Mouse (Mus musculus): Measurements from ENCODE around the gene Mctp2. TPM values are rescaled to one million over a fixed set of nuclear protein-coding genes. Genes with fewer than 3 reads are reported as not detected.

Gene Mctp2
- 4.0 and 4.1 TPM in 2 replicates for polyA plus RNA-seq (2015; fragmentation: Nextera tagmentation; extraction: Ambion mirVana)

- peak; percentile 94 for ATAC-seq (replicated peaks; ENCODE audit: low FRiP score, low read depth)
- peak; percentile 76 for DNase-seq (ENCODE audit: low spot score)
- Histone ChIP-seq H3K4me3 (replicated peaks; ENCODE audit: low read depth, low read length) (peak within 1 kb of the TSS; percentile 62), H3K4me1 (replicated peaks; ENCODE audit: insufficient read depth, low read length) (no peaks in the 10 kb centered on the region), H3K4me2 (ENCODE audit: low read length) (peak within 1 kb of the TSS; percentile 96), H3K36me3 (ENCODE audit: insufficient read depth, low read length) (no peaks in the 10 kb centered on the region), H3K9me3 (replicated peaks; ENCODE audit: low read length) (no peaks in the 10 kb centered on the region), H3K27ac (no peak within 1 kb of the TSS), H3K27me3 (ENCODE audit: insufficient read depth, low read length) (no peaks in the 10 kb centered on the region), H3K9ac (ENCODE audit: low read depth, low read length) (peak within 1 kb of the TSS; percentile 60)
- WGBS, result under 1% methylated on average over 28 of the region's 28 CpGs
- no peak for TF ChIP-seq CTCF (IDR thresholded peaks at IDR 0.05; ENCODE audit: low read depth)
Observed at GRCm38 (mm10) chr7:72306382-72306841, at the start of gene Mctp2. Gene Mctp2 (minus strand): TSS chr7:72306608.

- H3K36me3 ChIP-seq (ENCODE audit: insufficient read depth, low read length), result no peaks in the 10 kb centered on the region
- no peak for TF ChIP-seq CTCF (IDR thresholded peaks at IDR 0.05; ENCODE audit: low read depth)
- no peak overlapping the region for H3K27ac ChIP-seq
- no peaks in the 10 kb centered on the region for H3K27me3 ChIP-seq (ENCODE audit: insufficient read depth, low read length)
- ATAC-seq (replicated peaks; ENCODE audit: low FRiP score, low read depth) (no peak), DNase-seq (ENCODE audit: low spot score) (no peak)
- no peaks in the 10 kb centered on the region for H3K4me1 ChIP-seq (replicated peaks; ENCODE audit: insufficient read depth, low read length)
- no peaks in the 10 kb centered on the region for H3K9me3 ChIP-seq (replicated peaks; ENCODE audit: low read length)
- H3K9ac ChIP-seq (ENCODE audit: low read depth, low read length), result no peak overlapping the region
- no peak overlapping the region for H3K4me3 ChIP-seq (replicated peaks; ENCODE audit: low read depth, low read length)
- no peak overlapping the region for H3K4me2 ChIP-seq (ENCODE audit: low read length)
Observed at GRCm38 (mm10) chr7:72345901-72346300, 39.5 kb upstream of the Mctp2 start.

- no peak for ATAC-seq (replicated peaks; ENCODE audit: low FRiP score, low read depth)
- no peak for DNase-seq (ENCODE audit: low spot score)
- Histone ChIP-seq H3K9me3 (replicated peaks; ENCODE audit: low read length) (no peaks in the 10 kb centered on the region), H3K27me3 (ENCODE audit: insufficient read depth, low read length) (no peaks in the 10 kb centered on the region), H3K27ac (no peak overlapping the region), H3K9ac (ENCODE audit: low read depth, low read length) (no peak overlapping the region), H3K4me1 (replicated peaks; ENCODE audit: insufficient read depth, low read length) (no peaks in the 10 kb centered on the region), H3K36me3 (ENCODE audit: insufficient read depth, low read length) (no peaks in the 10 kb centered on the region), H3K4me3 (replicated peaks; ENCODE audit: low read depth, low read length) (no peak overlapping the region), H3K4me2 (ENCODE audit: low read length) (no peak overlapping the region)
- peak; percentile 38; the same call in 1 of the 2 replicates for TF ChIP-seq CTCF (IDR thresholded peaks at IDR 0.05; ENCODE audit: low read depth)
- WGBS, result 68% methylated on average over 2 of the region's 2 CpGs
Observed at GRCm38 (mm10) chr7:72343751-72344150, 37.3 kb upstream of the Mctp2 start.

GRCm38 (mm10) chr7:72342822-72343221, 36.4 kb upstream of the Mctp2 start:
- no peaks in the 10 kb centered on the region for H3K27me3 ChIP-seq (ENCODE audit: insufficient read depth, low read length)
- no peaks in the 10 kb centered on the region for H3K4me1 ChIP-seq (replicated peaks; ENCODE audit: insufficient read depth, low read length)
- 72% methylated on average over 2 of the region's 2 CpGs for WGBS
- TF ChIP-seq CTCF (IDR thresholded peaks at IDR 0.05; ENCODE audit: low read depth), result peak; percentile 25; the same call in 1 of the 2 replicates
- no peak overlapping the region for H3K9ac ChIP-seq (ENCODE audit: low read depth, low read length)
- no peak overlapping the region for H3K27ac ChIP-seq
- no peaks in the 10 kb centered on the region for H3K36me3 ChIP-seq (ENCODE audit: insufficient read depth, low read length)
- H3K4me3 ChIP-seq (replicated peaks; ENCODE audit: low read depth, low read length), result no peak overlapping the region
- ATAC-seq (replicated peaks; ENCODE audit: low FRiP score, low read depth) (no peak), DNase-seq (ENCODE audit: low spot score) (no peak)
- no peak overlapping the region for H3K4me2 ChIP-seq (ENCODE audit: low read length)
- H3K9me3 ChIP-seq (replicated peaks; ENCODE audit: low read length), result no peaks in the 10 kb centered on the region

GRCm38 (mm10) chr7:72325961-72326360, 19.6 kb upstream of the Mctp2 start:
- H3K27ac ChIP-seq, result no peak overlapping the region
- H3K36me3 ChIP-seq (ENCODE audit: insufficient read depth, low read length), result no peaks in the 10 kb centered on the region
- ATAC-seq (replicated peaks; ENCODE audit: low FRiP score, low read depth) (no peak), DNase-seq (ENCODE audit: low spot score) (no peak)
- no peaks in the 10 kb centered on the region for H3K9me3 ChIP-seq (replicated peaks; ENCODE audit: low read length)
- no peak overlapping the region for H3K4me3 ChIP-seq (replicated peaks; ENCODE audit: low read depth, low read length)
- 67% methylated on average over 5 of the region's 5 CpGs for WGBS
- no peak for TF ChIP-seq CTCF (IDR thresholded peaks at IDR 0.05; ENCODE audit: low read depth)
- no peak overlapping the region for H3K4me2 ChIP-seq (ENCODE audit: low read length)
- no peaks in the 10 kb centered on the region for H3K4me1 ChIP-seq (replicated peaks; ENCODE audit: insufficient read depth, low read length)
- no peak overlapping the region for H3K9ac ChIP-seq (ENCODE audit: low read depth, low read length)
- no peaks in the 10 kb centered on the region for H3K27me3 ChIP-seq (ENCODE audit: insufficient read depth, low read length)

GRCm38 (mm10) chr7:72320906-72321305, 14.5 kb upstream of the Mctp2 start:
- no peaks in the 10 kb centered on the region for H3K36me3 ChIP-seq (ENCODE audit: insufficient read depth, low read length)
- 75% methylated on average over 4 of the region's 4 CpGs for WGBS

GRCm38 (mm10) chr7:72320441-72320840, 14.0 kb upstream of the Mctp2 start:
- ATAC-seq (replicated peaks; ENCODE audit: low FRiP score, low read depth) (no peak), DNase-seq (ENCODE audit: low spot score) (no peak)
- Histone ChIP-seq H3K9ac (ENCODE audit: low read depth, low read length) (no peak overlapping the region), H3K36me3 (ENCODE audit: insufficient read depth, low read length) (no peaks in the 10 kb centered on the region), H3K27ac (no peak overlapping the region), H3K4me3 (replicated peaks; ENCODE audit: low read depth, low read length) (no peak overlapping the region), H3K4me2 (ENCODE audit: low read length) (no peak overlapping the region), H3K9me3 (replicated peaks; ENCODE audit: low read length) (no peaks in the 10 kb centered on the region), H3K27me3 (ENCODE audit: insufficient read depth, low read length) (no peaks in the 10 kb centered on the region), H3K4me1 (replicated peaks; ENCODE audit: insufficient read depth, low read length) (no peaks in the 10 kb centered on the region)
- TF ChIP-seq CTCF (IDR thresholded peaks at IDR 0.05; ENCODE audit: low read depth), result no peak
- 80% methylated on average over 4 of the region's 4 CpGs for WGBS

More at GRCm38 (mm10) chr7:72320906-72321305, 14.5 kb upstream of the Mctp2 start:
- Histone ChIP-seq H3K9me3 (replicated peaks; ENCODE audit: low read length) (no peaks in the 10 kb centered on the region), H3K27ac (no peak overlapping the region), H3K9ac (ENCODE audit: low read depth, low read length) (no peak overlapping the region), H3K4me1 (replicated peaks; ENCODE audit: insufficient read depth, low read length) (no peaks in the 10 kb centered on the region), H3K4me2 (ENCODE audit: low read length) (no peak overlapping the region), H3K27me3 (ENCODE audit: insufficient read depth, low read length) (no peaks in the 10 kb centered on the region), H3K4me3 (replicated peaks; ENCODE audit: low read depth, low read length) (no peak overlapping the region)
- DNase-seq (ENCODE audit: low spot score) (no peak), ATAC-seq (replicated peaks; ENCODE audit: low FRiP score, low read depth) (no peak)
- no peak for TF ChIP-seq CTCF (IDR thresholded peaks at IDR 0.05; ENCODE audit: low read depth)

Measured in kidney, postnatal 0 days (tissue).